Mouse (Mus musculus) adrenal gland, postnatal 4 days (tissue): ENCODE results near the gene Gpank1. TPM values are rescaled to one million over a fixed set of nuclear protein-coding genes. Genes with fewer than 3 reads are reported as not detected.
"Not testable (repeated sequence)": the region's sequence is repeated elsewhere in the genome, so short reads cannot be mapped to it uniquely, and the experiment has no call there.

Experiments used
- DNase-seq, 2 experiments: peaks; one replicate each; pipeline ENCODE4 v3.0.0; 2021 to 2022; ENCODE audit warnings: low spot score in 2 of 2, mixed read lengths in 2 of 2
- total RNA-seq, 2 experiments: library from RNA; stranded (reverse); gene quantifications; 2 replicates each; pipeline ENCODE4 v1.2.3; 2021

Gpank1 gene
- total RNA-seq, 2 experiments from 2014 or later = 14.7 TPM

DNA sequence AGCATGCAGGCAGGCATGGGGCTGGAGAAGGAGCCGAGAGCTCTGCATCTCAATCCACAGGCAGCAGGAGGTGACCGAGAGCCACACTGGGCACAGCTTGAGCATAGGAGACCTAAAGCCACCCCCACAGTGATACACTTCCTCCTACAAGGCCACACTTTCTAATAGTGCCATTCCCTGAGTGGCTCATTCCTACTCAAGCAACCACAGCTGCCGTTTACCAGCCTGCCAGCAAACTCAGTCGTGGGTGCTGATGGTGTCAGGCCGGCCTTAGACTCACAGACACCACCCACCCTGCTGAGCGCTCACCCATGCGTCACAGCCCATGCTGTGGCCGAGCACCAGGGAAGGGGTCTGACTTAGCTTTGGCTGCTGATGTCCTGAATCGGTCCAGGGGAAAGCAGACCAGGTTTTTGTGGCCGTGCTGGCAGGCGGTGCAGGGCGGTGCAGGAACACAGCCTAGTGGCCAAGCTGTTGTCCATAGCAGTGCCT lies 24.0 kb upstream of the Gpank1 start:
- DNase-seq = no peak

DNA sequence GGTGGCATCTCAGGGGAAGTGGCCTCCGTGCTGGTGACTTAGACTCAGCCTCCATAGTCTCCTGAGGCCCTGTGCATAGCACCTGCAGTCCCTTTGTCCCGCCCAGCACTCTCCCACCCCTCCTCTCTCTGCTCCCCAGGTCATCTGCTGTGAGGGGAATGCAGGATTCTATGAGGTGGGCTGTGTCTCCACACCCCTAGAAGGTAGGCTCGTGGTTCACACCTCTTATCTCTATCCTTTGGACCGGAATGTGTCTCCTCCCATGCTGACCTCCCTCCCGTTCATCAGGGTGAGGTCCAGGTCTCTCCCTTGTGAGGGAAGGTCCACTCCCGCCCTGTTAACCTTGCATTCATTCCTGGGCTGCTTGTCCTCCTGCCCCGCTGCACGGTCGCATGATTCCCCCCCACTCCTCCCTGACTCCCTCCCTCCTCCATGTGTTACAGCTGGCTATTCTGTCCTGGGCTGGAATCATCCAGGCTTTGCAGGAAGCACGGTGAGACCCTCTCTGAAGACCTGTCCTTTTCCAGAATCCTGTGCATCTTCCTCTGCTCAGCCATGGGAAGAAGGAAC lies 21.0 kb upstream of the Gpank1 start:
- no peak for DNase-seq

DNA sequence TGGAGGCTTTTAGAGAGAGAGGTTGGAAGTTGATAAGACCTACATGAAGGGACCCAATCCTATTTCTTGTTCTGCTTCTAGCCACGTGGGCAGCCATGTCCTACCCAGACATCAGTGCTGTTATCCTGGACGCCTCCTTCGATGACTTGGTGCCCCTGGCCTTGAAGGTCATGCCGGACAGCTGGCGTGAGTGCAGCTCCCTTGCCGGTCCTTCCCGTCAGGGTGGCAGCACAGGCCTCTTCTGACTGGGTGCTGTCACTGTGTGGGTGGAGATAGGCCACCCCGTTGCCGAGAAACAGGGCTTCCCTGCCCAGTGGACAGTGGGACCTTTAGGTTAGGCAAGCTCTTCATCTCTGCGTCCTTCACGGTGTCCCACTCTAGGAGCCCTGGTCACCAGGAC lies 20.1 kb upstream of the Gpank1 start:
- no peak for DNase-seq

GRCm38 (mm10) chr17:35102299-35102698 lies 19.0 kb upstream of the Gpank1 start:
- DNase-seq = no peak

GRCm38 (mm10) chr17:35103221-35103690 lies 18.0 kb upstream of the Gpank1 start:
- DNase-seq = no peak

- no peak for DNase-seq
These were observed 17.2 kb upstream of the Gpank1 start for GRCm38 (mm10) chr17:35104079-35104478.

- no peak for DNase-seq
These were observed 16.5 kb upstream of the Gpank1 start for GRCm38 (mm10) chr17:35104754-35105153.

DNA sequence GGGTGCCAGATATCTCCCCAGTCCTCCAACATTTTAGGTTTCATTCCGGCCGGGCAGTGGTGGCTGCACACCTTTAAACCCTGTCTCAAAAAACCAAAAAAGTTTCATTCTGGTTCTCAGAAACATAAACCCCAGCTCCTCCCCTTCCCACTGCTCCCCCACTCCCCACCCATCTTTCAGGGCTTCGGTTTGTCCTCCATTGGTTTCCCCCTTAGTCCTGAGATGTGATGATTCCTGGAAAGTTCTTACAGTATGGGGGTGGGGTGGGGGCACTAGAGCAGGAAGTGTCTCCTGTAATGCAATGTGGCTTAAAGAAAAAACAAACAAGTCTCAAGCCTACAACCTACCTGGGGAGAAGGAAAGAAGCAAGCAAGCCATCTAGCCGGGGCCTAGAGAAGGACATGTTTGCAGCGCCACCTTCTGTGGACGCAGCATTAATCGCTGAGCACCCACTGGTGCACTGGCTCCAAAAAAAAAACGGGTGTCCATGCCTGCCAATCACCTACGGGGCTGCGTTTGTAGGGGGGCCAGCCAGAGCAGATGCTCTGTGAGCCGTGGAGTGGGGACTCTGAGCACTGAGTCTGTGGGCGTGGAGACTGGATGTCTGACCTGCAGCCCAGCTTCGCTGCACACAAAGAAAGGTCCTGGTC lies 15.4 kb upstream of the Gpank1 start:
- DNase-seq = no peak

- DNase-seq = no peak
These were observed 14.7 kb upstream of the Gpank1 start for GRCm38 (mm10) chr17:35106522-35106921.

- DNase-seq = no peak
These were observed 13.2 kb upstream of the Gpank1 start, which contains the start of gene Ly6g5c for GRCm38 (mm10) chr17:35108097-35108496. Gene Ly6g5c, plus strand, starts transcription at chr17:35108279.

DNA sequence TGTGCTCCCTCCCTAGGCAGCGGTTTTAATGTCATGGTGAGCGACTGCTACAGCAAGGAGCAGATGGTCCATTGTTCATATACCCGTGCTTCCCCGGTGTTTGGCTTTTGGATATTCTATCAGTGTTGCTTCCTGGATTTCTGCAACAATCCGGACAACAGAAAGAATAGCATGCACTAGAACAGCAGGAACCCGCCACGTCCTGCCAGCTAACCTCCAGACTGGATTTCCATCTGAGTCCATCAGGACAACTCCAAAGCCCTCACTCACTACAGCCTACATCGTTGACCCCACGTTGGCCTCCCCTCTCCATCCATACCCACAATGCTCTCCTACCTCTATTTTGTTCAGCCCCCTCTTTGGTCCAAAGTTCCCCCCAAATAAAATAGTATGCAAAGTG lies 9.5 kb upstream of the Gpank1 start:
- no peak for DNase-seq

DNA sequence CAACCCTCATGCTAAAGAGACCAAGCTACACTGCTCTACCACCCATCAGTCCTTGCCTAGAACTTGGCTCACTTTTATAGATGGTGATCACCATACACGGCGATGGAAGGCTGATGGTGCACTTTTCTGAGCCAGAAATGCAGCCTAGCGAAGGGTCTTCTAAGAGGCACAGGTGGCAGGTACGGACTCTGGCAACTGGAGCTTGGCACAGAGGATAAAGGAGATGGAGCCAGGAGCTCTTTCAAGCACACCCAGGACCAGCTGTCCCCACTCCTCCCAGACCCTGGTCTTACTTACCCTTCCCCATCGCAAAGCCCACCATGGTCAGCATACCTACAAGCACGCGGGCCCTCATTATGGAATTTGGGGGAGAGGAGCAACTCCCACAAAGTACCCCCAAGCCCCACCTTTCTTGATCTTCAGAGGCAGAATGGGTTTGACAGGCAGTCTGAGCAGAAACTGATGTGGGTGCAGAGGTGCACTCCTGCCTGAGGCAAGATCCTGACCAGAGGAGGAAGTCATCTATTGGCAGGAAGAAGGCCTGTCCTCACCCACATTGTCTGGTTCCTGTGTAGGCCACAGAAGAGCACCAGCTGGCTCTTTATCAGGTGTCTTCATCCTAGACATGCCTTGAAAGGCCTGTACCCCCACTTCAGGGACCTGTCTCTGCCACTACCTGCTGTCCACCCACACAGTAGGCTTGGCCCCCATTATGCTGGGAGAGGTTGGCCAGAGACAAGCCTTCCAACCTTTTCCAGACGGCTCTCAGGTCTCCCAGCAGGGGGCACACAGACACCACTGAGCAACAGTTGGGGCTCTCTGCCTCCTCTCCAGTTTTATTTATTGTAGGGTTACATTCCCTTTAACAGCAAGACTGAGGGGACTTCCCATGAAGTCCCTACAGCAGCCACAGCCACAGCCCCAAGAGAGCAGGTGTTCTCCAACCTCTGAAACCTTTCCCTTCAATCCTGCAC lies 5.9 kb upstream of the Gpank1 start, which contains the start of gene Ly6g5b:
Gene Ly6g5b, minus strand, starts transcription at position 383 of the 974 bp plus-strand sequence.
- no peak for DNase-seq

DNA sequence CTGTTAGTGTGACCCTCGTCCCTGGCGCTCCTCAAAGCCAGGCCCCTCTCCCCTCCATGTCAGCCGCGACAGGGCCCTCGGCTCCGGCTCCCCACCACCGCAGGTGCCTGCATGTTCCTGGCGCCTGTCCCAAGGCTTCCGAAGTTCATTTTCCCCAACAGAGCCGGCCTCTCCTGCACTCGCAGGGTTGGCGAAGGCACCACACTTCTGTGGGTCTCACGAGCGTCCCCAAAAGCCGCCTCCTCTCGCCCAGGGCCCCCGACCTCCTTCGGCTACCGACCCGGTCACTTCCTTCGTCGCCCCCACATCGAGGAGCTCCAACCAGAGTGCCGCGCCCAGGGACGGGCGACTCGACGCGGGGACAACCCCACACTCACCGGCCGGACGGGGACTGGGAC lies 511 bp upstream of the Gpank1 start:
- DNase-seq = no peak

DNA sequence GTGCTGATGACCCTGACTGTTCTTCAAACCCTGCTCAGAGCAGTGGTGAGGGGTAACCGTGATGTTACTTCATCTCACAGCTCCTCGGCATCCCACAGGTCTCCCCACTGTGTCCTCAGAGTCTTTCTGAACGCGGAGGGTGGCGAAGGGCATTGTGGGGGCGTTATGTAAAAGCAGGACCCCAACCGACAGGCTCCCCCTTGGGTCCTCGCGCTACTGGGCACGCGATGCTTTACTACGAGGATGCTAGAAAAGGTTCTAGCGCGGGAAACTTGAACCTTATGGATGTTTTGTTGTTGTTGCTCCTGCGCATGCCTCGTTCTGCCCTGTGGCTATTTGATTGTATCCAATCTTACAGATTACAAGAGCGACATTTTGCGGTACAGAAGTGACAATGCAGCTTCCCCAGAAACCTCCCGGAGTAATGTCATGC lies 632 bp downstream of the Gpank1 start, which contains the start of gene Csnk2b:
Gene Csnk2b, minus strand, starts transcription at position 183 of the 433 bp plus-strand sequence.
- DNase-seq = no peak

- DNase-seq = not testable (repeated sequence)
These were observed 2.0 kb downstream of the Gpank1 start for GRCm38 (mm10) chr17:35123287-35123686.

- not testable (repeated sequence) for DNase-seq
These were observed 3.1 kb downstream of the Gpank1 start for GRCm38 (mm10) chr17:35124261-35124896.

- no peak for DNase-seq
These were observed 3.8 kb downstream of the Gpank1 start for GRCm38 (mm10) chr17:35125081-35125480.

- no peak for DNase-seq
These were observed 4.3 kb downstream of the Gpank1 start for GRCm38 (mm10) chr17:35125578-35125977.

- peak in 1 of 2 experiments; percentile 51 for DNase-seq
These were observed 5.0 kb downstream of the Gpank1 start, which contains the start of gene D17H6S53E for GRCm38 (mm10) chr17:35126206-35126611. Gene D17H6S53E, plus strand, starts transcription at chr17:35126373.

DNA sequence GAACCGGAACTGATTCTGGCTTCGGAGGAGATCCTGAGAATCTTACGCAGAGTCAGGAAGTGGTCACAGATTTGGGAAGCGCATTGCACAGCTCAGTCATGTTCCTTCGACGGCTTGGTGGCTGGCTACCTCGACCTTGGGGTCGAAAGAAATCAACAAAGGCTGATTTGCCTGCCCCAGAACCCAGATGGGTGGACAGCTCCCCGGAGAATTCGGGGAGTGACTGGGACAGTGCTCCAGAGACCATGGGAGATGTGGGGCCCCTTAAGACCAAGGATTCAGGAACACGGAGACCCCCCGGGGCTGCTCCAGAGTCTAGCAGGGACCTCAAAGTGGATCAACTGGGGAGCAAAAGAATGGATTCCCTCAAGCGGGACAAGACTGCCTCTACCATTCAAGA lies 5.8 kb downstream of the Gpank1 start:
- DNase-seq = no peak

DNA sequence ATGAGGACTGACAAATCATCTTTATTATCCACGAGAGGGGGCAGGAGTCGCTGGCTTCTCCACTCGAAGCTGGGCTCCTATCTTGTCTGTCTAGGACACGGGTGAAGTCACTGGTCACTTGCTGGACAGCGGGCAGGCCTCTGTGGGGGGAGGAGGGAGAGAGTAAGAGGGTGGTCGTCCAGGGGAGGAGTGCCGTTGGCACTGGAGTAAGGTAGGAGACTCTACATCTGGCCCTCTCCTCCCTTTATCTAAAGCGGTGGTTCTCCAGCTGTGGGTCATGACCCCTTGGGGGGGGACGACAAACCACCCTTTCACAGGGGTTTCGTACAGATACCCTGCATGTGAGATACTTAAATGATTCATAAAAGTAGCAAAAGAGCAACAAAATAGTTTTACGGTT lies 7.7 kb downstream of the Gpank1 start:
- DNase-seq = no peak
